Mouse (Mus musculus): ENCODE results near the gene Notch2. TPM values are rescaled to one million over a fixed set of nuclear protein-coding genes. Genes with fewer than 3 reads are reported as not detected.
A peak's percentile ranks its signal among the peaks of the same experiment; 100 is the strongest.

The Notch2 gene
- polyA plus RNA-seq, 1 experiment: 6.6 TPM

DNA sequence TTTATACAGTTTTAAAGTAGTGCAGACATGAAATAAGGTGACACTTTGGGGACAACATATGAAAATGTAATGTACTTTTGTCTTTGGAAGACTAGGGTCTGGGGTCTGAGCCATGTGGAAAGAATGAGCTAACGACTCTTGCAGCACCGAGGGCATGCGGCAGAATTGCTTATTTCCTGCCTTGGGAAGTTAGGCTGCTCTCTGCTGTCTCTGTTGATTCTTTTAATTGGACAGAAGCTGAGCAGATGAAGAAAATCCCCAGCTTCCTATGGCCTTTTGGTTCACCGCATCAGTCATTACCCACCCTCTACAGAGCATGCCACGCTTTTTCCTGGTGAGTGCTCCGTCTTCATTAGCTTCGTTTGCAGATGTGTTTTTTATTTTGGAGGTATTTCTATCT lies 23.8 kb downstream of the Notch2 start:
- H3K4me1 ChIP-seq (ENCODE audit: control insufficient read depth, insufficient read depth, insufficient read length, low read length): peaks cover 2% of the 10 kb centered on the region; the same call in 1 of the 2 replicates

GRCm38 (mm10) chr3:98038658-98039057 lies 25.3 kb downstream of the Notch2 start:
- H3K4me1 ChIP-seq (ENCODE audit: control insufficient read depth, insufficient read depth, insufficient read length, low read length): peaks cover 2% of the 10 kb centered on the region
- no peak overlapping the region for H3K27ac ChIP-seq (ENCODE audit: insufficient read depth, low read depth, low read length)
- TF ChIP-seq CTCF (IDR thresholded peaks at IDR 0.05; ENCODE audit: extremely low read depth, insufficient read length, insufficient replicate concordance, low read depth, low read length) (no peak), POLR2A (IDR thresholded peaks at IDR 0.05; ENCODE audit: low read depth, low read length) (no peak)
- 71% methylated on average over 8 of the region's 8 CpGs for WGBS
- no peaks in the 10 kb centered on the region for H3K36me3 ChIP-seq (ENCODE audit: control insufficient read depth, insufficient read depth, low read length)
- H3K4me3 ChIP-seq (ENCODE audit: low read depth, low read length): no peak overlapping the region
- H3K27me3 ChIP-seq (ENCODE audit: control insufficient read depth, insufficient read depth, low read length): no peaks in the 10 kb centered on the region

More for the DNA sequence above, 23.8 kb downstream of the Notch2 start:
- no peaks in the 10 kb centered on the region for H3K36me3 ChIP-seq (ENCODE audit: control insufficient read depth, insufficient read depth, low read length)
- no peak for TF ChIP-seq POLR2A (IDR thresholded peaks at IDR 0.05; ENCODE audit: low read depth, low read length)
- no peak for TF ChIP-seq CTCF (IDR thresholded peaks at IDR 0.05; ENCODE audit: extremely low read depth, insufficient read length, insufficient replicate concordance, low read depth, low read length)
- 85% methylated on average over 7 of the region's 7 CpGs for WGBS
- H3K27me3 ChIP-seq (ENCODE audit: control insufficient read depth, insufficient read depth, low read length): no peaks in the 10 kb centered on the region
- H3K4me3 ChIP-seq (ENCODE audit: low read depth, low read length): no peak overlapping the region
- no peak overlapping the region for H3K27ac ChIP-seq (ENCODE audit: insufficient read depth, low read depth, low read length)

- TF ChIP-seq CTCF (IDR thresholded peaks at IDR 0.05; ENCODE audit: extremely low read depth, insufficient read length, insufficient replicate concordance, low read depth, low read length) (no peak), POLR2A (IDR thresholded peaks at IDR 0.05; ENCODE audit: low read depth, low read length) (no peak)
- H3K27ac ChIP-seq (ENCODE audit: insufficient read depth, low read depth, low read length): no peak overlapping the region
- H3K4me1 ChIP-seq (ENCODE audit: control insufficient read depth, insufficient read depth, insufficient read length, low read length): peaks cover 2% of the 10 kb centered on the region
- no peaks in the 10 kb centered on the region for H3K27me3 ChIP-seq (ENCODE audit: control insufficient read depth, insufficient read depth, low read length)
- 81% methylated on average over 5 of the region's 5 CpGs for WGBS
- H3K4me3 ChIP-seq (ENCODE audit: low read depth, low read length): no peak overlapping the region
- H3K36me3 ChIP-seq (ENCODE audit: control insufficient read depth, insufficient read depth, low read length): no peaks in the 10 kb centered on the region
These were observed 25.9 kb downstream of the Notch2 start for GRCm38 (mm10) chr3:98039223-98039622.

DNA sequence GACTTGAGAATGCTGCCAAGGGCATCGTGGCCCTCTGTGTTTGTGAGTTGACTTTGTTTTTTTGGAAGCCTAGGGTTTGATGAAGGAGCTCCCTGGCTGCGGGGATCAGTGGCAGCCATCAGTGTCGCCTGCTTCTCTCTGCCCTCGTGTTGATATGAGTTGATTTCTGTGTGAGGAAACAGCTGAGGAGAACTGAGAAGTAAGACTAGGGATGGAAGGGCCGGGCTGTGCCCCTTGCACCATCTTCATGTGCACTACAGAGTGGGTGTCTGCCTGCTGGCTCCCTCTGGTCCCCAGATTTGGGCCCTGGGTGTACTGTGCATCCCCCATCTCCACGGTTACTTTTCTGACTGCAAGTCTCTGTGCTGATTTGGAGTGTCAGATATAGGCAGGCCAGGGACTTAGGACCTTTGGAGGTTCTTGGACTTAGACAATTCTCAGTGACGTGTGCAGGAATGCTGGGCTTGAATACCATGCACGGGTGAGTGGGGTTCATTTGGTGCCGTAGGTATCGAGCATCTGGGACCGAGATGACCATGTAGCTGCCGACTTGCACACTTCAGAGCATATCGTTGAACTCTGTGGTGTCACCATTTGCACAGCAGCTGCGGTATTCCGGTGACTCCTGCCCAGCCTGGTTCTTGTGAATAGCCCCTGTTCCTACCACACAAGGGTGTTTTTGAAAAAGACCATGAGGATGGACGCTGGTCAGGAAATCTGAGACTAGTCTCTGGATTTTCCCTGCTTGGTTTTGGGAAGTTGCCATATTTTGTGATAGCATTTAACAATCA lies 26.5 kb downstream of the Notch2 start:
- Histone ChIP-seq H3K27me3 (ENCODE audit: control insufficient read depth, insufficient read depth, low read length) (no peaks in the 10 kb centered on the region), H3K27ac (ENCODE audit: insufficient read depth, low read depth, low read length) (no peak overlapping the region), H3K4me1 (ENCODE audit: control insufficient read depth, insufficient read depth, insufficient read length, low read length) (peaks cover 2% of the 10 kb centered on the region), H3K4me3 (ENCODE audit: low read depth, low read length) (no peak overlapping the region), H3K36me3 (ENCODE audit: control insufficient read depth, insufficient read depth, low read length) (no peaks in the 10 kb centered on the region)
- no peak for TF ChIP-seq POLR2A (IDR thresholded peaks at IDR 0.05; ENCODE audit: low read depth, low read length)
- TF ChIP-seq CTCF (IDR thresholded peaks at IDR 0.05; ENCODE audit: extremely low read depth, insufficient read length, insufficient replicate concordance, low read depth, low read length): no peak
- WGBS: 86% methylated on average over 16 of the region's 16 CpGs

DNA sequence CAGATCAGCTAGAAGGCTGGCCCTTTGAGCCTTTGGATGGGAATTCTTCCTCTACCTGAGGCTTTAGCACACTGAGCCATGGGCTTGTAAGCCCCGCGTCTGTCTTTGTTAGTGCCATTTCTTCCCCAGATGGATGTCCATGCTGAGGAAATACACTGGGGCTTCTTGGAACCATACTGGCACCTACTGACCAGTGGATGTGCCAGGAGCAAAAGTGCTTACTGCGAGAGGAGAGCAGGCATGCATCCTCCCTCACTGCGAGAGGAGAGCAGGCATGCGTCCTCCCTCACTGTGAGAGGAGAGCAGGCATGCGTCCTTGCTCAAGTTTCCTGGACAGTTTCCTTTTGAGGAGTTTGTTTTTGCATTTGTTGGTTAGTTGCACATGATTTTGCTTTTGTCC lies 27.5 kb downstream of the Notch2 start:
- no peaks in the 10 kb centered on the region for H3K27me3 ChIP-seq (ENCODE audit: control insufficient read depth, insufficient read depth, low read length)
- TF ChIP-seq POLR2A (IDR thresholded peaks at IDR 0.05; ENCODE audit: low read depth, low read length): no peak
- TF ChIP-seq CTCF (IDR thresholded peaks at IDR 0.05; ENCODE audit: extremely low read depth, insufficient read length, insufficient replicate concordance, low read depth, low read length): no peak
- no peak overlapping the region for H3K4me3 ChIP-seq (ENCODE audit: low read depth, low read length)
- no peak overlapping the region for H3K27ac ChIP-seq (ENCODE audit: insufficient read depth, low read depth, low read length)
- WGBS: 92% methylated on average over 6 of the region's 6 CpGs
- peaks cover 2% of the 10 kb centered on the region for H3K4me1 ChIP-seq (ENCODE audit: control insufficient read depth, insufficient read depth, insufficient read length, low read length)
- no peaks in the 10 kb centered on the region for H3K36me3 ChIP-seq (ENCODE audit: control insufficient read depth, insufficient read depth, low read length)

GRCm38 (mm10) chr3:98042301-98042700 lies 29.0 kb downstream of the Notch2 start:
- 73% methylated on average over 6 of the region's 6 CpGs for WGBS
- TF ChIP-seq POLR2A (IDR thresholded peaks at IDR 0.05; ENCODE audit: low read depth, low read length) (no peak), CTCF (IDR thresholded peaks at IDR 0.05; ENCODE audit: extremely low read depth, insufficient read length, insufficient replicate concordance, low read depth, low read length) (no peak)
- H3K36me3 ChIP-seq (ENCODE audit: control insufficient read depth, insufficient read depth, low read length): no peaks in the 10 kb centered on the region
- no peaks in the 10 kb centered on the region for H3K27me3 ChIP-seq (ENCODE audit: control insufficient read depth, insufficient read depth, low read length)
- H3K27ac ChIP-seq (ENCODE audit: insufficient read depth, low read depth, low read length): peak overlapping the region; percentile 48
- peaks cover 5% of the 10 kb centered on the region for H3K4me1 ChIP-seq (ENCODE audit: control insufficient read depth, insufficient read depth, insufficient read length, low read length)
- no peak overlapping the region for H3K4me3 ChIP-seq (ENCODE audit: low read depth, low read length)

GRCm38 (mm10) chr3:98042955-98043456 lies 29.7 kb downstream of the Notch2 start:
- H3K27ac ChIP-seq (ENCODE audit: insufficient read depth, low read depth, low read length): peak overlapping the region; percentile 48
- peaks cover 5% of the 10 kb centered on the region for H3K4me1 ChIP-seq (ENCODE audit: control insufficient read depth, insufficient read depth, insufficient read length, low read length)
- H3K27me3 ChIP-seq (ENCODE audit: control insufficient read depth, insufficient read depth, low read length): no peaks in the 10 kb centered on the region
- no peak overlapping the region; the same call in 1 of the 2 replicates for H3K4me3 ChIP-seq (ENCODE audit: low read depth, low read length)
- H3K36me3 ChIP-seq (ENCODE audit: control insufficient read depth, insufficient read depth, low read length): no peaks in the 10 kb centered on the region
- TF ChIP-seq CTCF (IDR thresholded peaks at IDR 0.05; ENCODE audit: extremely low read depth, insufficient read length, insufficient replicate concordance, low read depth, low read length): no peak
- no peak for TF ChIP-seq POLR2A (IDR thresholded peaks at IDR 0.05; ENCODE audit: low read depth, low read length)
- WGBS: 46% methylated on average over 9 of the region's 9 CpGs
